Mouse (Mus musculus): ENCODE data around the gene Cttnbp2nl. TPM values are rescaled to one million over a fixed set of nuclear protein-coding genes. Genes with fewer than 3 reads are reported as not detected.

The Cttnbp2nl gene
- total RNA-seq, 1 experiment from 2014 or later, result 1.9 TPM

GRCm38 (mm10) chr3:104993800-104994199, 59.1 kb downstream of the Cttnbp2nl start:
- ATAC-seq (ENCODE audit: extremely low read depth, insufficient number of reproducible peaks, low FRiP score, poor library complexity, severe bottlenecking), result no peak

DNA sequence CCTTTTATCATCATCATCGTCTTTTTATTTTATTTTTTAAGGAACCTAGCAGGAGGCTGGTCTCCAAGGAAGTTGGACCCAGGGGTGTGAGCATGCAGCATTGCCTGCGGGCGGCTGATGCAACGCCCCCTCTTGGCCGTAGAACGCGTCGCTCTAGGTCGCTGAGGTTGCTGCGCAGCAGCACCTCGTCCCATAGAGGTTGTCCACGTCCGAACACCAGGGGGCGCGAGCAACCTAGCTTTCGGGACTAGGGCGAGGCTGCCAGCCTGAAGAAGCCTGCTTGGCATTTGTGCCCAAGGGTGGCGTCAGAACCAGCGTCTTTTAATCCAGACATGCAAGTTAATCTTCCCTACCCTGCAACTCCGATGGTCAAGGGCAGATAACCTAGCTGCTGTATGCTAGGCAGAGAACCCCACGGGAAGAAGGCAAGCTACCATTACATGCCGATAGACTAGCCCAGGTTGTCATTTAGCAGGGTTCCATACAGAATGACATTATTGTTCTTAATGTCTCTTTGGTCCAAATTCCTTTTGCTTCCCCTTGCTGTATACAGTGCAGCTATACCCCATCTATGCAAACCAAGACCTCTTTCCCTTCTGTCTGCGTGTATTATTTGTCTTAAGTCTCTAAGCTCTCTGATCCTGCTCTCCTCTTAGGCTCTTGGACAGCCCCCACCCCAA, 60.1 kb downstream of the Cttnbp2nl start:
- ATAC-seq (ENCODE audit: extremely low read depth, insufficient number of reproducible peaks, low FRiP score, poor library complexity, severe bottlenecking), result 0 out of 2 replicates have a peak, but pooled peaks have one; percentile 39

DNA sequence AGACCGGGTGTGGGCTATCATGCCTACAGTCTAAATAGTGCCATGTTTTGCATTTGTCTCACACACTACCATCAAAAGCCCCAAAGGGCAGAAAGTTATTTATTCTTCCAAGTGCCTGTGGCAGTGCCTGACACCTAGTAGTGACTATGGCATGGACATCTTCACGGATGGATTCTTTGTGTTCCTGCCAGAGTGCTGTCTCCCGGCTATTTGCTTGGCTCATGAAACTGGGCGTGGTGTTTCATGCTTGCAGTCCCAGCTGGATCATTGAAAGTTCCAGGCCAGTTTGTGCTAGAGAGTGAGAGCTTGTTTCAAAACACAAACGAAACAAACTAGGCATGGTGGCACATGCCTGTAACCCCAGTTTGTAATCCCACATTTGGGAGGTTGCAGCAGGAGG, 61.2 kb downstream of the Cttnbp2nl start:
- no peak for ATAC-seq (ENCODE audit: extremely low read depth, insufficient number of reproducible peaks, low FRiP score, poor library complexity, severe bottlenecking)

DNA sequence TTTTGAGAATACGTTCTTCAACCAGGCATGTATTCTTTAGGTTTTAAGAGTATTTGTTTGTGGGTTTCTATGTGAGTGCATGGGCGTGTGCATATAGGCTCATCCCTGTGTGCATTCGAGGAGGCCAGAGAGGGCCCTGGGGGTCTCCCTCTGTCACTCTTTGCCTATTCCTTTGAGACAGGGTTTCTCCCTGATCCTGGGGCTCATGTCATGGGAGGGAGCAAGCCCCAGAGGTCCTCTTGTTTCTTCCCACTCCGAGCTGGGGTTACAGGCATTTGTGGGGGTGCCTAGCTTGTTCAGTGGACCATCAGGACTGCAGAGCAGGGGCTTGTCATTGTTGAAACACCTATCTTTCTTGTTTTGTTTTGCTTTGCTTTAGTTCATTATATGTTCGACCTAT, 65.1 kb downstream of the Cttnbp2nl start:
- ATAC-seq (ENCODE audit: extremely low read depth, insufficient number of reproducible peaks, low FRiP score, poor library complexity, severe bottlenecking), result no peak

- ATAC-seq (ENCODE audit: extremely low read depth, insufficient number of reproducible peaks, low FRiP score, poor library complexity, severe bottlenecking), result no peak
Observed at GRCm38 (mm10) chr3:104979735-104980134, 73.2 kb downstream of the Cttnbp2nl start.

DNA sequence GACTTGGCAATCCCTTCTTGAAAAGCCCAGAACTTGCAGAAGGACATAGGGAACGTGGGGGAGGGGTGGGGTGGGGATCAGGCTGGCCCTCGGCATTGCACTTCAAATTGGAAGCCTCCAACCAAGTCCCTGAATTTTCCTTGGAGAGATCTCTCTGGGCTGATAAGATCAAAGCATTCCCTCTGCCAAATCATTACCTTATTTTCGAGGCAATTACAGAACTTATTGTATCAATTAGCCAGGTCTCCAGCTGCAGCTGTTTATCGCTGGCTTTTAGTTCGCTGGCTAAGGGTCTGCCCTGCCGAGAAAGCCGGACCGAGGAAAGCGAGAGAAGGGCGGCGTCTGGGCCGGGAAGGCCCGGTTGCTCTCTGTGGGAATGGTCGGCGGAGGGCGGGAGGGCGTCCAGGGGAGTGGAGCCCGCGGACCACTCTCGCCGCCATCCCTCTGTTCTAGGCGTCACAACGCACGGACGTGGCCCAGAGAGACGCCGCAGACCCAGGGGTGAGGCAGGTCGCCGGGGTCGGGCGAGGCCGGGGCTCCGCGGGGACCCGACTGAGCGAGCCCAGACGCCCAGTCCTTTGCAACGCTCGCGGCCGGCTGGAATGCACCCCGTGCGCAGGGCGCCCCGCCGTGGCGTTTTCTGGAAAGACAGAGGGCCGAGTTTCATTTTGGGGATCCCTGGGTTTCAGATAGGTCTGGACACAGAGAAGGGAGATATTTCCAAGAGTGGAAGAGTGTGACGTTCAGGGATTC, 85.2 kb downstream of the Cttnbp2nl start:
- peak; percentile 33; the same call in 1 of the 2 replicates for ATAC-seq (ENCODE audit: extremely low read depth, insufficient number of reproducible peaks, low FRiP score, poor library complexity, severe bottlenecking)

GRCm38 (mm10) chr3:104965991-104966554, 86.9 kb downstream of the Cttnbp2nl start:
- no peak for ATAC-seq (ENCODE audit: extremely low read depth, insufficient number of reproducible peaks, low FRiP score, poor library complexity, severe bottlenecking)

DNA sequence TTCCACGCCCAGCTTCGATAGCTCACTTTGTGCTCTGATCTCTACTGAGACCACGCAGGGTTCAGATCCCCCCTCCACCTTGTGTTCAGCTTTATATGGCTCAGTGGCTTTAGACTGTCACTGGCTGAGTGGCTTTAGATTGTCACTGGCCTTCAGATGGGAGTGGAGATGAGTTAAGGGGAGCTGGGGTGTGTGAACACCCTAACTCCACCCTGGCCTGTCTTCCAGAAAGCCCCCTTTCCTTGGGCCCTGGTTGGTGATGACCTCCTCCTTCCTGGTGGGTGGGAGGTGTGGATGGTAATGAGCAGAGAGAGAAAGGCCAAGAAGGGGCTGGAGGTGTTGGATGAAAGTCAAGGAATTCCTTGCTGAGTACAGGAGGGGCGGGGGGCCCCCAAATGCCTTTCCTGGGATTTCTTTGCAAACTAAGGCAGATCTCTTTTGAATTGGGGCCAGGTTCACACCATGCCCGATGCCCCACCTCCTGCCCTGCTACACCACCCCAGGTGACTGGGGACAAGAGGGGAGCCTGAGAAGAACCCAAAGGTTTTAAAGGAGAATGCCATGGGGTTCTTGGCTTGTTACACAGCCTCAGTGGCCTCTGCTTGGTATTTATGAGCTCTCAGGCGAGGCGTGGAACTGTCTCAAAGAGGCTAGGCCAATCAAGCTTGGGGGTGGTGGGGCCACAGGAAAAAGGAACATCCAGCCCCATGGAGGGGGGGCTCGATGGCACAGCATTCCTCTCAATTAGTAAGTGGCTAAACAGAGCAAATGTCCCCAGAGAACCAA, 87.7 kb downstream of the Cttnbp2nl start:
- no peak for ATAC-seq (ENCODE audit: extremely low read depth, insufficient number of reproducible peaks, low FRiP score, poor library complexity, severe bottlenecking)

DNA sequence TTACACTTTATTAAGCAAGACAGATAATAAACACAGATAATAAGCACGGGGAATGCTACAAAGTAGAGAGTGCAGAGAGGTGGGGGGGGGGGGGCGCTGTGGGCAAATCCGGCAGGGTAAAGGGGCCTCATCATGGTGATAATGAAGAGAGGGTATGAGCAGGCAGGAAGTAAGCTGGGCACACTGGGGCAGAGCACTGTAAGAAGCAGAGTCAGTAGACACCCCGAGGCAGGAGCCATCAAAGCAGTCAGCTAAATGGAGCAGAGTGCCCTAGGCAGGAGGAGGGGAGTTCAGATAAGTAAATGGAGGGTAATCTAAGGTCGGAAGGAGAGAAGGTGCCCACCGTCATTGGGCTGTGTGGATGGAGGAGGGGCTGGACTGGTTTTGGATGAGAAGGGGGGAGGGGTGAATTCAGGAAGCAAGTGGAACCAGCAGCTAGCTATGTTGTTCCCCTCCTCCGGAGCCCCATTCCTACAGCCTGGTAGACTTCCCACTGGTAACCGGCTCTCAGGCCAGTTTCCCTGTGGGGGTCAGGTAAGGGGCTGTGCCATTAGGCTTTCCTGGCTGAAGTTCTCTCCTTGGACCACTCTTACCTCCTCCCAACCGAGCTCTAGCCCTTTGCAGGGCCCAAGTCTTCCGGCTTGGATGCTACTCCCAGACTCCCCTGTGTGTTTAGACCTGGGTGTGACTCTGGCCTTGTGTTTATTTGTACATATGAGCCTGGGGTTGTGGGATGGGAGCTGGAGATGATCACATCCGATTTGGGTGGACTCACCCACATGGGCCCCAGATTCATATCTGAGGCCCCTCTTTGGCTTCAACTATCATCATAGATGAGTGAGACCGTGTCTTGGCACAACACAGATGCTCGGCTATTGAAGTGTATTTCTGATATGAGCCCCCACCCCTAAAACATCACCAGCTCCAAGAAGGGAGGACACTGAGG, 89.3 kb downstream of the Cttnbp2nl start:
- ATAC-seq (ENCODE audit: extremely low read depth, insufficient number of reproducible peaks, low FRiP score, poor library complexity, severe bottlenecking), result no peak

DNA sequence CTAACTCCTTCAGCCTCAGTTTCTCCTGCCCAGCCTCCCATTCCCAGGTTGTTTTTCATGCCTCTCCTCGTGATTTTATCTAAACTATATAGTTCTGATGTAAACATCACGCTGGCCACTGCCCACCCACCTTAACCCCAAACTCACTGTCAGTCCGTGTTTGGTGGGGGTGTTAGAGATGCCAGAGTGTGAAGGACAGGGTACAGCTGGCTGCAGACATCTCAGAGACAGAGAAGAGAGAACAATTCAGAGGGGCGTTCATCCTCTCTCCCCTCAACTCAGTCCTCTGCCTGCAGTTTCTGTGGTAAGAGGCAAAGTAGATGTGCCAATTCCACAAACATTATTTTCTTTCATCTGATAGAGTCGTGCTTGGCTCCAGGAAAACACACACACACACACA, 90.1 kb downstream of the Cttnbp2nl start:
- ATAC-seq (ENCODE audit: extremely low read depth, insufficient number of reproducible peaks, low FRiP score, poor library complexity, severe bottlenecking), result no peak

DNA sequence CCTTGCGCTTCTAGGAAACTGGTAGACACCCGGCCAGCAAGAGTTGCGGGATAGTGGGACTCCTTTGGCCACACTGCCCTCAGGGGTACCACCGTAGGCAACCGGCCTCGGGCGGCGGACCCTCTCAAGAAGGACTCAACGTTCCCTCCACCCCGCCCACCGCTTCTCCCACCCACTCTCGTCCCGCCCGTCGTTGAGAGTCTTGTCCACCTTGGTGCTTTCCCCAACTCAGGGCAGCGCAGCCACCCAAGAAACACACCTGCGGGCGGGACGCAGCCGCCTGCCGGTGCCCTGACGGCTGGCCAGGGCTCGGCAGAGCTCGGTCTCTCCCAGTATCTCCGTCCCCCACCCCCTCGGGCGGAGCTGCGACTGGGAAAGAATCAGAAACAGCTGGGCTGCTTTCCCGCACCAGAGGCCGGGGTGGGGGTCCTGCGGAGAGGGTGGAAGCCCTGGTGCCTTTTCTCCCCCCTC, 90.8 kb downstream of the Cttnbp2nl start:
- ATAC-seq (ENCODE audit: extremely low read depth, insufficient number of reproducible peaks, low FRiP score, poor library complexity, severe bottlenecking), result no peak

DNA sequence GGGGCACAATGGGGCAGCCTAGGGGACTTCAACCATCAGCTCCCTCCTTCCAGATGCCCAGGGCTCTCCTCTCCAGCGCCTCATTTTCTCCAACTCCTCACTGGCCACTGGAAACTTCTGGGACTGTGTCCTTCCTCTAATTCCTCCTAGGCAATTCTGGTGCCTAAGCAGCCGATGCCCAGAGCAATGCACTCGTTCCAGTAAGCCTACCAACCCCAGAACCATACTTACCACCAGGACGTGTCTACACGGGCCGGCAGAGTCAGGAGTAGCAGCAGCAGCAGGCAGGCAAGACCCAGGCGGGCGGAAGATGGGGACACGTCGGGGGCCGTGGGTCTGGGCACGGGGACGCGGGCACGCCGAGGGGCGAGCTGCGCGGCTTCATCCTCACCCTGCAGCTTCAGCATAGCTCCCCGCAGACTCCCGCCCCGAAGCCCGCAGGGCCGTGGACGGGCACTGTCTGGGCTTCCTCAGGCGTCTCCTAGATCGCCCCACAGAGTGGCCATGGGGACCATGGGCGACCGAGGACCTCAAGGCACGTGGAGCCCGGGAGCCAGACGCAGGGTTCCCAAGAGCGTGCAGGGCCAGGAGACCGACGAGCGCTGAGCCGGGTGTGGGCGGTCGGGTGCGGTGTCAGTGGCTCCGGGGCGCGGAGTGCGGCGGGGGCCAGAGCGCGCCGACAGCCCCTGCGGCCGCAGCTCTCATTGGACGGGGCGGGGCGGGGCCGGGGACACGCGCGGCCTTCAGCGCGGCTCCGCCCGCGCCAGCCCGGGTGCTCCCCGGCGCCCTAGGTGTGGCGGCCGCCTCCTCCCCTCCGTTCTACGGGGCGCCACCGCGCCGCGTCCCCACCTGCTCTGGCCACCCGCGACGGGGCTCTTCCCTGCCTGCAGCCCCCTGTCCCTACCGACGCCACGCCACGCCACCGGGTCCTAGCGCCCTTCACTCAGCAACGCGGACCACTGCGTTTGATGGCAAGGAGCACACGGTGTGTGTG, 91.6 kb downstream of the Cttnbp2nl start, which contains the start of gene Wnt2b:
Gene Wnt2b (minus strand): TSS at position 856 of the 994 bp plus-strand sequence.
- no peak for ATAC-seq (ENCODE audit: extremely low read depth, insufficient number of reproducible peaks, low FRiP score, poor library complexity, severe bottlenecking)

DNA sequence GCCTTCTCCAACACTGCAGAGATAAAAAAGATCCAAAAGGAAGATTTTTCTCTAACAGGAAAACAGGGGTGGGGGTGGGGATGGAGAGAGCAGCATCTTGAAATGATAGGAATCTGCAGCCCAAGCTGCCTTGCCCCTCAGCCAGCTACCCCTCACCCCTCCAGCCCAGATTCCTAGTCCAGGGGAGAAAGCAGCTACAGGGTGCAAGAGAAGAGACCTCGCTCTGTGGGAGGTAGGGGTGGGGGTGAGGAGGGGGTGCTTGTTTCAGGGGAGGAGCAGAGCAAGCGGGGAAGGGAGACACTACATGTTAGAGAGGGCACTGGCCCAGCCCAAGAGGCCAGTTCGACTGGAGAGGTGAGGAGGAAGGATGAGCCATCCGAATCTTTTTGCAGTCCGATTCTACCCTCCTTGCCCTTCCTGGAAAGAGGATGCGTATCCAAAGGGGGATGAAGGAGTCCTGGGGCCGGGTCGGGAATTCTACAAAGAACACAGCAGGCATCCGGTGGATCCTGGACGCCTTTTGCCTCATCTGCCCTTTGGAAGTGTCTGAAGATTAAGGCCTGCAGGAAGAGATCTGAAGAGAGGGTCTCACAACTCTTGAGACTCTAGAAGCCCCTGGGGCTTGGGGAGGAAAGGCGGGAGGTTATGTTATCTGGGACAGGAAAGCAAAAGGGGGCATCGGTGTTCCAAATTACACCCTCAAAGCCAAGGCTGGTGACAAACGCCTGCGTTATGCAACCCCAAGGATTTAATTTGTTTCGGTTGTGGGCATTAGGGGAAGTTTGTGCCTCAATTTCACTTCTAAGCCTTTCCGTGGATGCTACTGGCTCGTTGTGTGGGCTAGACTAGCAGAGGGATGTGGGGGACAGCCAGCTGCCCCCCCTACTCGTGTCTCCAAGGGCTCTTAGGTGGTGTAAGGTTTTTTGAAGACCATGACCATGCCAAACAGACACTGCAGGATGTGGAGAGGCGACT, 92.6 kb downstream of the Cttnbp2nl start:
- ATAC-seq (ENCODE audit: extremely low read depth, insufficient number of reproducible peaks, low FRiP score, poor library complexity, severe bottlenecking), result no peak

DNA sequence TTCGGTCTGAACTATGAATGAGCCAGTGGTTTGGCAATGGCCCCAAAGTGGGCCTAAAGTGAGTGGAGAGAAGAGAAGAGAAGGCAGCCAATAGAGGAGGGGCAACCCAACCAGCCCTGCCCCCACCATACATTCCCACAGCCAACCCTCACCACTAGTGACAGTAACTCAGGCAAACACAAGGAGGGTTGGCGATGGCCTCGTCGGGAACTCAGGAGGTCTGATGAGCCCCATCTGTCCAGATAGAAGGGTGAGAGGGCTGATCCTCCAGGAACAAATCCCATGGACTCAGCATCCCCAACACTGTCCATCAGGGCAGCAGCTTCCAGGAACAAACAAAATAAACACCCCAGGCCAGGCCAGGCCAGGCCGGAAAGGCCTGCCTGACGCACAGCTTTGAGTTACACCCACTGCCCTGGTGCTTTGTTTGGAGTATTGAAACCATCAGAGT, 96.8 kb downstream of the Cttnbp2nl start:
- ATAC-seq (ENCODE audit: extremely low read depth, insufficient number of reproducible peaks, low FRiP score, poor library complexity, severe bottlenecking), result no peak

DNA sequence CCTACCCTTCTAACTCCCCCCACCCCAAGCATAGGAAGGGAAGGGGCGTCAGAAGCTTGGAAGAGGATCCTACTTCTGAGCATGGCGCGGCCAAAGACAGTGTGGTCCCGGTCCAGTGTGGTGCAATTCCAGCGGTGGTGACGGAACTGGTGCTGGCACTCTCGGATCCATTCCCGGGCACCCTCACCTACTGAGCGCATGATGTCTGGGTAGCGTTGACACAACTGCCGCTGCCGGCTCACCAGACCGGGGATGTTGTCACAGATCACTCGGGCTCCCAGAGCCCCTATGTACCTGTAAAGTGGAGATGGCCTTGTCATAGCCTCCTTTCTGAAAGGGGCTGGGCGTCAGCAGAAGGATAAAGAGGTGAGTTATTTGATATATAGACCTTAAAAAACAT, 98.4 kb downstream of the Cttnbp2nl start:
- no peak for ATAC-seq (ENCODE audit: extremely low read depth, insufficient number of reproducible peaks, low FRiP score, poor library complexity, severe bottlenecking)

GRCm38 (mm10) chr3:104954137-104954536, 98.8 kb downstream of the Cttnbp2nl start:
- ATAC-seq (ENCODE audit: extremely low read depth, insufficient number of reproducible peaks, low FRiP score, poor library complexity, severe bottlenecking), result no peak
